Mouse (Mus musculus): ENCODE measurements at regions not wholly inside any gene's neighbourhood (a gene's known extent, or its start where the extent isn't known, plus 50 kb on each side); places are given as distances from the start of the nearest gene placed in this dataset.

DNA sequence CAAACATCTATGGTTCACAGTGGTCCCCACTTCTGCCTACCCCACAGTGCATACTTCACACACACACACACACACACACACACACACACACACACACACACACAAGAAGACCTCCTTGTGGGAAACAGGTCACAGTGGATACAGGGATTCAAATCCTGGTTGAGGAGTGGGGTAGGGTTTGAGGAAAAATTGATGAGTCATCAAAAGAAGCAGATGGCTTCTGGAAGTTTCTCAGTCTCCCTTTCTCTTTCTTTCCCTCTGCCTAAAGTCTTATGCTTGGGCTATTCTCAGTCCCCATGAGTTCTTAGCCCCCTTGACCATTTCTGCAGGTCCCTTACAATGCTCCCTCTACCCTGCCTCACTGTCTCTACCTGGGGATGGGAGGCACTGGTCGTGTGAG is 56.4 kb downstream of the Rassf10 start:
- no peak for ATAC-seq (ENCODE audit: insufficient number of reproducible peaks, insufficient read depth, low FRiP score, low read depth)
- no peak overlapping the region for H3K27ac ChIP-seq (ENCODE audit: low read length)
- no peak overlapping the region for H3K9ac ChIP-seq (replicated peaks; ENCODE audit: low read depth, low read length)
- WGBS, result 85% methylated on average over 1 of the region's 1 CpGs
- no peak overlapping the region for H3K4me3 ChIP-seq (ENCODE audit: low read depth, low read length)
- no peaks in the 10 kb centered on the region for H3K27me3 ChIP-seq (ENCODE audit: control insufficient read depth, insufficient read depth, low read length)
- no peaks in the 10 kb centered on the region for H3K9me3 ChIP-seq (ENCODE audit: control insufficient read depth, low read depth, low read length)
- no peaks in the 10 kb centered on the region for H3K4me1 ChIP-seq (ENCODE audit: control insufficient read depth, insufficient read depth, low read length)
- no peak overlapping the region for H3K4me2 ChIP-seq (replicated peaks; ENCODE audit: low read depth, low read length)
- no peaks in the 10 kb centered on the region for H3K36me3 ChIP-seq (ENCODE audit: control insufficient read depth, insufficient read depth, low read length)

DNA sequence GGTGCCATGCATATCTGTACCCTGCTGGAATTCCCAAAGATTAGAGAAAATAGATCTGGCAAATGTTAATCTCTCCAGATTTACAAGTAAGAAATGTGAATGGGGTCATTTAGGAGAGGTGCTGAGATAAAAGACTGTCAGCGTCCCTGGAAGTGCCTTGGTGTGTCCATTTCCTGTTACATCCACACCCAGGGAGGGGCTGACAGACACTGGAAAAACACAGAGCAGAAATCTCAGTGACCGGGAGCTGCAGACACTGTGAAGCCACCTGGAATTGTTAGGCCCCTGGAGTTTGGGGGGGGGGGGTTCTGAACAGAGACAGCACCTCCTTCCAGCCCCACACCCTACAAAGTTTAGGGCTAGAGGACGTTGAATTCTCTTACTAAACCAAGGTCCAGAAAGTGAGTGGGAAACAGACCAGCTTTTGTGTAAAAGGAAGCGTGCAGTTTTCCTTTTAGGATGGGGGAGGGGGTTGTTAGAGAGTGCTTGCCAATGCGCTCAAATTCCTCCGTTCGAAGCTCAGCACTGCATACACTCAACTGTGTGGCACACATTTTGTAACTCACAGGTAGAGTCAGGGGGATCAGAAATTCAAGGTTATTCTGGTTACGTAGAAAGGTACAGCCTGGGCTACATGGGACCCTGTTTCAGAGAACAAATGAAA is 63.5 kb downstream of the Rassf10 start:
- 35% methylated on average over 8 of the region's 8 CpGs for WGBS
- ATAC-seq (ENCODE audit: insufficient number of reproducible peaks, insufficient read depth, low FRiP score, low read depth), result no peak
- no peaks in the 10 kb centered on the region for H3K36me3 ChIP-seq (ENCODE audit: control insufficient read depth, insufficient read depth, low read length)
- peaks cover 13% of the 10 kb centered on the region; the same call in 1 of the 2 replicates for H3K4me1 ChIP-seq (ENCODE audit: control insufficient read depth, insufficient read depth, low read length)
- H3K9ac ChIP-seq (replicated peaks; ENCODE audit: low read depth, low read length), result no peak overlapping the region
- H3K9me3 ChIP-seq (ENCODE audit: control insufficient read depth, low read depth, low read length), result no peaks in the 10 kb centered on the region
- H3K27me3 ChIP-seq (ENCODE audit: control insufficient read depth, insufficient read depth, low read length), result no peaks in the 10 kb centered on the region
- H3K4me2 ChIP-seq (replicated peaks; ENCODE audit: low read depth, low read length), result no peak overlapping the region
- H3K4me3 ChIP-seq (ENCODE audit: low read depth, low read length), result no peak overlapping the region
- no peak overlapping the region for H3K27ac ChIP-seq (ENCODE audit: low read length)

DNA sequence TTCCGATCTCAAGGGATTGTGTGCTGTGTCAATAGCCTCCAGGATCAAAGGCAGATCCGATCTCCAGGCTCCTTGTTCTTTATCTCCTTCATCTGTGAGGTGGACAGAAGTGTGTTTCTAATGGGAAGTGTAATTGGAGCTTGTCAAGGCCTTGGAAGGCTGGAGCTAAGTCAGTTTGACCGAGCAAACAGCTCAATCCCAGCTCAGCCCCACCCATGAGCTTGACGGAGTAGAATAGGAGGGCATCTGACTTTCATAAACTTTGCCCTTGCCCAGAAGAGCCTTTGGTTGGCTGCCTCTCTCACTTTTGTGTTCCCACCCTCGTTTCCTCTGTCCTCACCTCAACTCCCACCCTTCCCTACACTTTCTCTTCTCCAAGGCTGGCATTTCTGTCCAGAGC is 67.7 kb downstream of the Rassf10 start:
- Histone ChIP-seq H3K27me3 (ENCODE audit: control insufficient read depth, insufficient read depth, low read length) (no peaks in the 10 kb centered on the region), H3K4me2 (replicated peaks; ENCODE audit: low read depth, low read length) (no peak overlapping the region), H3K4me1 (ENCODE audit: control insufficient read depth, insufficient read depth, low read length) (peaks cover 13% of the 10 kb centered on the region; the same call in 1 of the 2 replicates), H3K36me3 (ENCODE audit: control insufficient read depth, insufficient read depth, low read length) (no peaks in the 10 kb centered on the region), H3K4me3 (ENCODE audit: low read depth, low read length) (no peak overlapping the region), H3K9me3 (ENCODE audit: control insufficient read depth, low read depth, low read length) (no peaks in the 10 kb centered on the region), H3K27ac (ENCODE audit: low read length) (no peak overlapping the region), H3K9ac (replicated peaks; ENCODE audit: low read depth, low read length) (no peak overlapping the region)
- 54% methylated on average over 5 of the region's 5 CpGs for WGBS
- peak; percentile 50; the same call in 1 of the 2 replicates for ATAC-seq (ENCODE audit: insufficient number of reproducible peaks, insufficient read depth, low FRiP score, low read depth)

DNA sequence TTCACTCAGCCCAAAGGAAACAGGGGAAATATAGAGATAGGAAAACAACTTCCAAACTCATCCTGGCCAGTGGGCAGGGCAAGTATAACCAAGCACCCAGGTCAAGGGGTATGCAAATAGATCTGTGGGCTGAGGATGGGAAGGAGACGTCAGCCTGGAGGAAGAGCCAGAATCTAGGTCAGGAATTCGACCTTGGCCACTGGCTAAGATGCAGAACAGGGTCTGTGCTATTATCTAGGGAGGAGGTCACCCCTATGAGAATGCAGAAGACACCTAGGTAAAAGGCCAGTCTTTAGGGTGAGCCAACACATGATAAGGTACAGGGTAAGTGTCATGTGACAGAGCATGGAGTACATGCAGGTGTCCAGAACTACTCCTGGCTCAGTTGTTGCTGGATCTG is 68.8 kb downstream of the Rassf10 start:
- Histone ChIP-seq H3K9me3 (ENCODE audit: control insufficient read depth, low read depth, low read length) (no peaks in the 10 kb centered on the region), H3K27me3 (ENCODE audit: control insufficient read depth, insufficient read depth, low read length) (no peaks in the 10 kb centered on the region), H3K4me2 (replicated peaks; ENCODE audit: low read depth, low read length) (no peak overlapping the region), H3K27ac (ENCODE audit: low read length) (no peak overlapping the region), H3K9ac (replicated peaks; ENCODE audit: low read depth, low read length) (no peak overlapping the region), H3K36me3 (ENCODE audit: control insufficient read depth, insufficient read depth, low read length) (no peaks in the 10 kb centered on the region), H3K4me3 (ENCODE audit: low read depth, low read length) (no peak overlapping the region), H3K4me1 (ENCODE audit: control insufficient read depth, insufficient read depth, low read length) (peaks cover 6% of the 10 kb centered on the region; the same call in 1 of the 2 replicates)
- WGBS, result 26% methylated on average over 2 of the region's 2 CpGs
- ATAC-seq (ENCODE audit: insufficient number of reproducible peaks, insufficient read depth, low FRiP score, low read depth), result no peak

DNA sequence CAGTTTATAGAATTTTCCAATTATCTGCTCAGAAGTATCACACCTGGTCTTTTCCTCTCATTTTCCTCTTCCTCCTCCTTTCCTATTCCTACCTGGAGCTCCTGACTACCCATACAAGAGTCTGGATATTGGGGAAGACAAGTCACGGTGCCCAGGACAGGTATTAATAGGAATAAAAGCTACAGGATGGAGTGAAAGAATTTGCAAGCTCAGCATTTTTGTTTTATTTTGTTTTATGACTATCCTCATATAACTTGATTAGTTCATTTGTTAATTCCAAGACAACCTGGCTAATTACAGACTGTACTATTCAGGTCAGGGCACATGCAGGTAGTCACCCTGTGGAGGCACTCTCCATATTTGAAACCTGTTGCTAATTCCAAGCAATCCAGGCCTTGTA is 72.0 kb downstream of the Rassf10 start:
- Histone ChIP-seq H3K27ac (ENCODE audit: low read length) (no peak overlapping the region), H3K9ac (replicated peaks; ENCODE audit: low read depth, low read length) (no peak overlapping the region), H3K4me2 (replicated peaks; ENCODE audit: low read depth, low read length) (no peak overlapping the region), H3K4me3 (ENCODE audit: low read depth, low read length) (no peak overlapping the region), H3K36me3 (ENCODE audit: control insufficient read depth, insufficient read depth, low read length) (no peaks in the 10 kb centered on the region), H3K4me1 (ENCODE audit: control insufficient read depth, insufficient read depth, low read length) (peaks cover 4% of the 10 kb centered on the region; the same call in 1 of the 2 replicates), H3K27me3 (ENCODE audit: control insufficient read depth, insufficient read depth, low read length) (no peaks in the 10 kb centered on the region), H3K9me3 (ENCODE audit: control insufficient read depth, low read depth, low read length) (no peaks in the 10 kb centered on the region)
- WGBS, result 87% methylated on average over 1 of the region's 1 CpGs
- ATAC-seq (ENCODE audit: insufficient number of reproducible peaks, insufficient read depth, low FRiP score, low read depth), result no peak

DNA sequence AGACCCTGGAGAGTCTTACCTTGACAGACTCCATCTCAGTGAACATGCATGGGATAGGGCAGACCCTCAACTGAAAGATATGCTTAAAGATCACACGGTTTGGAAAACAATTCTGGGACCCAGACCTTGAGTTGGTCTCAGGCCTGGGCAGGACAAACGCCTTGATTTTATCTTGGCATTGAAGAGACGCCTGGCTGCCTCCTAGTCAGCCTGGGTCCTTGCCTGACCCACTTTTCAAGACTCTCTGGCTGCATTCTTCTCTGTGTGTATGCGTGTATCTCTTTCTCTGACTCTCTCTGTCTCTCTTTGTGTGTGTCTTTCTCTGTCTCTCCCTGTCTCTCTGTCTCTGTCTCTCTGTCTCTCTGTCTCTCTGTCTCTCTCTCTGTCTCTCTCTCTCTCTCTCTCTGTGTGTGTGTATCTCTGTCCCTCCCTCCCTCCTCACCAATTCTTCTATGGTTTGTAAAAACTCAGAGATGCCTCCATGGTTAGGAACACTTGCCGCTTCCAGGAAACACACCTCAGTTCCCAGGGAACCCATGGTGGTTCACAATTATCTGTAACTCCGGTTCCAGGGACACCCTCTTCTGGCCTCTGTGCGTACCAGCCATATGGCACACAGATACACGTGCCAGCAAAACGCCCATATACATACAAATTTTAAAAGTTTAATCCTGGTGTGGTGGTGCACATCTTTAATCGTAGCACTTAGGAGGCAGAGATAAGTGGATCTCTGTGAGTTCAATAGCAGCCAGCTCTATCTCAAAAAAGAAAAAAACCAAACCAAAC is 72.7 kb downstream of the Rassf10 start:
- Histone ChIP-seq H3K4me3 (ENCODE audit: low read depth, low read length) (no peak overlapping the region), H3K4me1 (ENCODE audit: control insufficient read depth, insufficient read depth, low read length) (peaks cover 4% of the 10 kb centered on the region; the same call in 1 of the 2 replicates), H3K4me2 (replicated peaks; ENCODE audit: low read depth, low read length) (no peak overlapping the region), H3K27ac (ENCODE audit: low read length) (no peak overlapping the region), H3K9me3 (ENCODE audit: control insufficient read depth, low read depth, low read length) (no peaks in the 10 kb centered on the region), H3K27me3 (ENCODE audit: control insufficient read depth, insufficient read depth, low read length) (no peaks in the 10 kb centered on the region), H3K9ac (replicated peaks; ENCODE audit: low read depth, low read length) (no peak overlapping the region), H3K36me3 (ENCODE audit: control insufficient read depth, insufficient read depth, low read length) (no peaks in the 10 kb centered on the region)
- 83% methylated on average over 10 of the region's 10 CpGs for WGBS
- ATAC-seq (ENCODE audit: insufficient number of reproducible peaks, insufficient read depth, low FRiP score, low read depth), result no peak

DNA sequence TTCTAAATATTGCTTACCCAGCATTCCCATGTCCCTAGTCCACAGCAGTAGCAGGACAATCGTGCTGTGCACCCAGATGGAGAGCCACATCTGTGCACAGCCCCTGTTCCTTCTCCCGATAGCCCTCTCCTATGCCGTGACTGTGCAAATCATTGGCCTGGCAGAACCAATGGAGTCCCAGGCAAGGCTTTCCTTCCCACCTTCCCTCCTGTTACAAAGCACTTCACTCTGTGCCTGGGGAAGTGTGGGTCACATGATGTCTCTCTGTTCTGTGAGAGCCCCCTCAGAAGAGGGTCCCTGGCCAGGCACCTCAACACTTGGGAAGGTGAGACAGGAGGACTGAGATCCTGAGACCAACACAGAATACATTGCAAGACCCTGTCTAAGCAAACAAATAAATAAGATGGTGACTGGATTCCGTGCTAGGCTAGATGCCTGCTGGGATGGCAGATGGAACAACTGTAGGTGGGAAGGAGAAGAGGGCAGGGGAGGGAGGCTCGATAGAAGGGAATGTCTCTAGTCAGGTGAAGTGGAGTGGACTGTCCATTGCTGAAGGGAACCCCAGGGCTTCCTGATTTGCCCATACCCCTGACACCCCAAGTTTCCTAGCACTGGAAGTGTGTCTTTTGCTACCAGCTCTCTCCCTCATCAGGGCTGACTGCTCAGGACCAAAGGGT is 73.5 kb downstream of the Rassf10 start:
- Histone ChIP-seq H3K36me3 (ENCODE audit: control insufficient read depth, insufficient read depth, low read length) (no peaks in the 10 kb centered on the region), H3K27ac (ENCODE audit: low read length) (no peak overlapping the region), H3K4me2 (replicated peaks; ENCODE audit: low read depth, low read length) (no peak overlapping the region), H3K4me1 (ENCODE audit: control insufficient read depth, insufficient read depth, low read length) (peaks cover 4% of the 10 kb centered on the region; the same call in 1 of the 2 replicates), H3K9ac (replicated peaks; ENCODE audit: low read depth, low read length) (no peak overlapping the region), H3K27me3 (ENCODE audit: control insufficient read depth, insufficient read depth, low read length) (no peaks in the 10 kb centered on the region), H3K9me3 (ENCODE audit: control insufficient read depth, low read depth, low read length) (no peaks in the 10 kb centered on the region), H3K4me3 (ENCODE audit: low read depth, low read length) (no peak overlapping the region)
- no peak for ATAC-seq (ENCODE audit: insufficient number of reproducible peaks, insufficient read depth, low FRiP score, low read depth)
- 75% methylated on average over 5 of the region's 5 CpGs for WGBS

DNA sequence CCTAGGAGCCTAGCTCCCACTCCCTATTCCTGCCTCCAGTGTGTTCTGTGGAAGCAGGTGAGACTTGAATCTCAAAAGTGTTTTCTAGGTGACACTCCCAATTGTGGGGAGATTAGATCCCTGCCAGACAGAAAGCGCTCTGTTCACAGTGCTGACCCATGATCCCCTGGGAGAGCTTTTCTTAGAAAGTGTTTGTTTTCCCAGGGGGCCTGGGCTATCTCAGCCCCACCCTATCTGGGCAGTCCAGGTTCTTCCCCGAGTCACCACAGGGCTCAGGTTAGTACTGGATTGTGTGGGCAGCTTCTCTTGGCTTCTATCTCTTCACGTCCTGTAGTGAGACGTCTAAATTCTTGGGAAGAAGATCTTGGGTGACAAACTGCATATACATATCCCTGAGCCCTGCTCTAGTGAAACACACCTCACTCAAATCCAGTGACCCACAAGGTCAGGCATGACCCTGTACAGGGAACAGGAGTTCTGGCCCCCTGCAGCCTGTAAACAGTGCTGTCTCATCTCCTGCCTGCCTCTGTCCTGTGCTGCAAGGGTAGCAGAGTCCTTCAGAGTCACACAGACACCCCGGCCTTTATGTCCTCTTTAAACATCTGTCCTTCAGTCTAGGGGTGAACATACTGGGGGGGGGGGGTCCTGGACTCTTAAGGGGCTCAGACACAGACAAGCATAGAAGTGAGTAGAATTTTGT is 76.4 kb downstream of the Rassf10 start:
- ATAC-seq (ENCODE audit: insufficient number of reproducible peaks, insufficient read depth, low FRiP score, low read depth), result peak; percentile 87
- Histone ChIP-seq H3K4me3 (ENCODE audit: low read depth, low read length) (no peak overlapping the region), H3K36me3 (ENCODE audit: control insufficient read depth, insufficient read depth, low read length) (no peaks in the 10 kb centered on the region), H3K9me3 (ENCODE audit: control insufficient read depth, low read depth, low read length) (no peaks in the 10 kb centered on the region), H3K4me1 (ENCODE audit: control insufficient read depth, insufficient read depth, low read length) (peaks cover 4% of the 10 kb centered on the region), H3K9ac (replicated peaks; ENCODE audit: low read depth, low read length) (no peak overlapping the region), H3K4me2 (replicated peaks; ENCODE audit: low read depth, low read length) (no peak overlapping the region), H3K27ac (ENCODE audit: low read length) (peak overlapping the region; percentile 48; the same call in 1 of the 2 replicates), H3K27me3 (ENCODE audit: control insufficient read depth, insufficient read depth, low read length) (no peaks in the 10 kb centered on the region)
- WGBS, result 29% methylated on average over 5 of the region's 5 CpGs

Data from stomach, embryonic 14.5 days (tissue).